Mouse (Mus musculus) right cerebral cortex, adult 2 months (tissue): ENCODE data around the gene Cinp.
A peak's percentile ranks its signal among the peaks of the same experiment; 100 is the strongest.
"Not testable (repeated sequence)": the region's sequence is repeated elsewhere in the genome, so short reads cannot be mapped to it uniquely, and the experiment has no call there.

Experiments
- DNase-seq, 2 experiments: peaks; one replicate each; pipeline ENCODE4 v3.0.0; 2021 to 2022; ENCODE audit warnings: low spot score in 2 of 2

Gene Cinp

DNA sequence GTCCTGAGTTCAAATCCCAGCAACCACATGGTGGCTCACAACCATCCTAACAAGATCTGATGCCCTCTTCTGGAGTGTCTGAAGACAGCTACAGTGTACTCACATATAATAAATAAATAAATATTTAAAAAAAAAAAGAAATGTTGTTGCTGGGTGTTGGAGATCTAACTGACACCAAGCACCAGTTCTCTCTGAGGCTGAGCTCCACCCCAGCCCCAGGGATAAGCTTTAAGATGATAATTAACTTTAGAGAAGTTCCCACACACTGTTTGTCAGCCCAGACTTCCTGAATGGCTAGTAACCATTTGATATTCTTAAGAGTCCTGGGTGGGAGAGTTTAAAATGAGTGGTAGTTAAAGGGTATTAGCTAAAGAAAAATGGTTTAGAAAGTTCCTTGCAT, 28.7 kb downstream of the Cinp start:
- no peak for DNase-seq

DNA sequence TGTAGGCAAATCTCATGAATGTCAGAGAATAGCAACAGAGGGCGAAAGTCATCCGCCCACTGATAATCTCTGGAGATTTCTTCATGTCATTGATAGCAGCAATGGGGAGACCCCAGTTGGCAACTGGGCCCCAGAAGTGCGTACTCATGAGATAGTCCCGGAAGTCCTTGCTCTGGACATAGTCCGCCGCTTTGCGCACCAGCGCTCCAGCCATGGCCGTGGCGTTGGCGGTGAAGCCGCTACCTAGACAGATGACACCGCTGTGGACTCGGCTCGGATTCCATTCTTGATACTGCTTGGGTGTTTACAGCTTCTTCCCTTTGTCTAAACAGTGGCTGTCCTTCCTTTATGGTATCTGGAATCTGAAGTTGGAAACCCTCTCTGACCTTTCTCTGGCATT, 30.3 kb downstream of the Cinp start:
- DNase-seq: not testable (repeated sequence)

DNA sequence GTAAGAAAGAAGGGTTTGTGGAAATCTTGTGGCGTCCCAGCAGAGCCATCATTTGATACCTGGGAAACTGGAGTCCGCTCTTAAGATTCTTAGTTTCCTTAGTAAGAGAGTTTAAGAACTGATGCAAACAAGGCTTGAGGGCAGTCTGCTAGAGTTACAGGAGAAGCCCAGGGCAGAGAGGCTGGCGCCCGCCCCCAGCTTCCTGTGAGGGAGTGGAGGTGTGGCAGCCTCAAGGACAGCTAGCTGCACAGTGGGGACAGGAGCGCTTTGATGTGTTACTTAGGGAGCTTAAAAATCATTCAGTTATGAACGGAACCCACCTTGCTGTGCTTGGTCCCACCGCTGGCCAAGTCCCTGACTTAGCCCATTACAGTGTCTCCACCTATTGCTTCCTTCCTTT, 31.7 kb downstream of the Cinp start:
- no peak for DNase-seq

DNA sequence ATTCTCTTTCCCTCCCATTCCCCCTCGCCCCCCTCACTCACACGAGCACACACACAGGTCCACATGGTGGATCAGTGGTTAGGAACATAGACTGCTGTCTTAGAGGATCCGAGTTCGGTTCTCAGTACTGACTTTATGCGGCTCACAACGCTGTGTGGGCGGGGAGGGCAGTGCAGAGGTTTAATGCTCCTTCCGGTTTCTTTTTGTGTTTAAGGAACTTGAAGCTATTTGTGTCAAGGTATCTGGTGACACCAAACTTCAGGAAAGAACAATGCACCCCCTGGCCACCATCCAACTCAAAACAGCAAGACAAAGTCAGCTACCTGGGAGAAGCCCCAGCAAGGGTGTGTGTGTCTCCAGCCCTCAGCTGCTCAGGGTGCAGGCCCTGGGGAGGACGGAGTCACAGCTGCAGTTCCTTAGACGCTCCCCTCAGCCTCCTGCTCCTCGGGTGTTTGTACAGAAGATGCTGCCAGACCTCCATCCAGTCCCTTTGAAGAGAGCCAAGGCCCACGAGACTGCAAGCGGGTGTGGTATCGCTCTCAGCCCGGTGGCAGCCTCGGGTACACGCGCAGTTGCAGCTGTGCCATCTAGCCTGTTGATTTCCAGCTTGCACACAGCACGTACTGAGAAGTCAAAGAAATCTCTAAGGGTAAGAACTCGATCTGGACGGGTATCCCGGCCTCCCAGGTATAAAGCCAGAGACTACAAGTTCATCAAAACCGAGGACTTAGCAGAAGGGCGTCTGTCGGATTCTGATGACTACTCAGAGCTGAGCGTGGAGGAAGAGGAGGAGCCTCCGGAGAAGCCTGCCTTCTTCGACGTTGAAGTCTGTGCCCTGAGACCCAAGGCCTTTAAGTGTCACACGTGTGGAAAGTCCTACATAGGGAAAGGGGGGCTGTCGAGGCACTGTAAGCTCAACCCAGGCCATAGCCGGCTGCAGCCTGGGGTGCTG, 33.9 kb downstream of the Cinp start:
- DNase-seq: no peak

DNA sequence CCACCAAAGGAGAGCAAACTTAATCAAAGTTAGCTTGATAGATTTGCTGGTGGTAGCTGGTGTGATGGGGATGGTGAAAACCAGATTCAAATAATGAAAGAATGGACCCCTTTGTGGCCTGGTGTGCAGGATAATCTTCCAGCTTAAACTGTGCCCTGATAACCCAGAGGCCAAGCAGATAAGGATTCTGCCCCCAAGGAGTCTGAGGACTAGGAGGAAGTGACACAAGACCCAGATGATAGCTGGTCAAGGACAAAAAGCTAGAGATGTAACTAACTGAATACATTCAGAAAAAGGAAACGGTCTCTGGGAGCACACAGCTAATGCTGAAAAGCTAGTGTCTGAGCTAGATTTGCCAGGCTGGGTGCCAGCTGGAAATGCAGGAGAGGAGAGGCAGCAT, 37.0 kb downstream of the Cinp start:
- DNase-seq: no peak

DNA sequence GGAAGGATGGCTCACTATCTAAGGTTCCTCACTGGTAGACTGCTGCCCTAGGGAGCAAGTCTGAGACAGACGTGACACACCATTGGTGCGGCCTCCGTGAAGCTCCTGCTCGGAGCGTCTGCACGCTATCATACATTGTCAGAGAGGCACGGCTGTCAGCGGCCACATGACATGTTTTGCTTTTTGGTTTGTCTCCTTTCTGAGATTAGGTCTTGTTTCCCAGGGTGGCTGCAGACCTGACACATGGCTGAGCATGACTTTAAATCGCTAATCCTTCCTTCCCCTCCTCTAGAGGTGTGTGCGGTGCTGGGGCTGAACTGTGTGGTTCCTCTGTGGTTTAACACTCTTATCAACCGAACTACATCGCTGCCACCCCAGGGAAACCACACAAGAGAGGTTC, 37.5 kb downstream of the Cinp start:
- no peak for DNase-seq

DNA sequence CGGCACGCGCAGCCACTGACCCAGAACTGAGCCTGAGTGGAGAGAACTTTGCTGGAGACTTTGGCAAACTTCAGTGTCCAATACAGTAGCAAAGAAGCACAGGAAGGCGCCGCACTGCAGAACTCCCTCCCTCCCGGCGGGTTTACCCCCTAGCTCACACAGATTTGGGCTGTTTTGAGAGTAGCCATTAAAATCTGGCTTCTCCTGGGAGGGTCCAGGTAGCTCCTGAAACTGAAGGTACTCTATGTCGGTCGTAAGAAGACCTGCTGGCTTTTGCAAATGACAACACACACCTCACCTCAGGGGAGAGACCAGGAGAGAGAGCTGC, 38.1 kb downstream of the Cinp start:
- DNase-seq: no peak

DNA sequence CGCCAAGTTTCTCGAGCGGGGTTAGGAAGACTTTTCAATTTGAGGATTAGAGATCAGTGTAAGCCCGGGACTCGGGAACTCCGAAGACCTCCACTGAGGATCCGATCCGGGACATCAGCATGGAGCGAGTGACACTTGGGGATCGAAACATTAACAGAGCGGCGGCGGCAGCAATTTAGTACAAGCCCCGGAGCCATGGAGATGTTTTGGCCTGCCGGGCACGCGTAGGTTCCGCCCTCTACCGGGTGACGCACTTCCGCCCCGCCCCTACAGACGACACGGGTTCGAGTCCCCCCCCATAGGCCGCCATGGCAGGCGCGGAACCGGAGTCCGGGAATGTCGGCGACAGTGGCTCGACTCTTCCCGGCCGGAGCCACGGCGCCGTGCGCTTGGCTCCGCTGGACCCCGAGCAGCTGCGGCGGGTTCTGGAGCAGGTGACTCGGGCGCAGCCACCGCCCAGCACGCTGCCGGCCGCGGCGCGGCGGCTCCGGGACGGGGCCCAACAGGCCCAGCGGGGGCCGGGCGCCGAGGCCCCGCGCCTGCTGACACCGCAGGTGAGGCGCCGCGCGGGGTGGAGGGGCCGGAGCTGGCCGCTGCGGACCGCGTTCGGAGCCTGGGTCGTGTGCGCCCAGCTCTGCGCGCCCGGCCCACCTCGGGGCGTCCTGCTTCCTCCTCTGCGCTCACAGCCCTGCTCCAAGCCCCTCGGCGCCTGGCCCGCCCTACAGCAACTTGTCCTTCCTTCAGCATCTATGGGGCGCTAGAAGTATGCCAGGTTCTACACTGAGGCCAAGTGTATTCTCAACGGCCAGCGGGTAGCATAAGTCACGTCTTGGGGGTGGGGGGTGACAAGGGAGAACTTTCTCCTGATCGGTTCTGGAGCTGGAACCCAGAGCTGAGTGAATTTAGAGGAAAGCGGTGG, 38.7 kb downstream of the Cinp start, which contains the start of gene Zfp839:
Gene Zfp839 (plus strand): TSS at position 244 of the 919 bp plus-strand sequence.
- peak; percentile 90 for DNase-seq

DNA sequence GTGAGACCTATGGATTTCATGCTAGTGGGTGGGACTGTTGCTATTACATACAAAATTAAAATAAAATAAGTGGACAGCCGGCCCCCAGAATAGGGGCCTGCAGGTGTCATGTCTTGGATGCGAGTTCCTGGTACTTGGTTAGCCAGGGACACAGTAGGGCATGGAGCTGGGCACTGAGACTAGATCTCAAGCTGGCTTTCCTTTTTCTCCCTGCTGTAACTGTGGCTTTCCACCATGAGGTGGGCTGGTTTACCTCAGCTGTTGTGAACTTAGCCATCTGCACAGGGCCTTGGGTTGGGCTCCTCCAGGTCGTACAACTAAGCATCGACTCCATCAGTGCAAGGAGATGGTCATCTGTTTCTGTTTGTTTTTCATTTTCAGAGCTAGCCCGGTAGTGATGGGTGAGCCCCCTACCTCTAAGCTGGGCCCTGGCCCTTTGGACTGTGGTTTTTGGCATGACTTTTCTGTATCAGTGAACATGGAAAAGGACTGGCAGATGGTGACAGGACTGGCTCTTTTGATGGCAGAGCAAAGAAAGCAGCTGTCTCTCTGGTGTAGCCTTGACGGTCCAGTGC, 42.7 kb downstream of the Cinp start:
- no peak for DNase-seq

DNA sequence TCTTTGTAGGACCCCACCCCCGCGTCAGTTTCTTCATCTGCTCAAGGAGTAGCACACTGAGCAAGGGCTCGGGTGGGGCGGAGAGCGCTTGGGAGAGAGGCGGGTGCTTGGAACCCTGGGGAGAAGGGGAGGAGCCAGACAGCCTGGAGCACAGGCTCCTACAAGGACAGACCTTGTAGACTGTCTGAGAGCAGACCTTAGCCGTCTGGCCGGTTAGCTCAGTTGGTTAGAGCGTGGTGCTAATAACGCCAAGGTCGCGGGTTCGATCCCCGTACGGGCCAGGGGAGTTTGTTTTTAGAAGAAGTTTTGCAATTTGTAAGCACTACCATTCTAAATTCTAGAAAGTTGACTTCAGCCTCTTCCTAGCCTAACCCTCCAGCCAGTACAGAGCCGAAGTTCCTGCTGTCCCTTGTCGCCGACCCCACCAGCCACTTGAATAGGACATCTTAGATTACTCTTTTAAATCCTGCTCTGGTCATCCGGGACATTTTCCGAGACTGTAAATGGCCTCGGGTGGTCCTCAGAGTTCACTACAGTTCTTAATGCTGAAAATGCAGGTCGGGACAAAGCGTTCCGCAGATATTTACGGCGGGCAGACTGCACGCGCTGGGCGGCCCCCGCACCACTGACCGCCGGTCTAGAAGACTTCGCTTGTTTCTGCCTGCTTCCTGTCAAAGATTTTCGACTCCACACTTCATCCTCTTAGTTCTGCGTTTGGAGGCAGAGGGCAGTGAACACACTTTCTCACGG, 43.6 kb downstream of the Cinp start:
- peak; percentile 81 to 83 for DNase-seq

DNA sequence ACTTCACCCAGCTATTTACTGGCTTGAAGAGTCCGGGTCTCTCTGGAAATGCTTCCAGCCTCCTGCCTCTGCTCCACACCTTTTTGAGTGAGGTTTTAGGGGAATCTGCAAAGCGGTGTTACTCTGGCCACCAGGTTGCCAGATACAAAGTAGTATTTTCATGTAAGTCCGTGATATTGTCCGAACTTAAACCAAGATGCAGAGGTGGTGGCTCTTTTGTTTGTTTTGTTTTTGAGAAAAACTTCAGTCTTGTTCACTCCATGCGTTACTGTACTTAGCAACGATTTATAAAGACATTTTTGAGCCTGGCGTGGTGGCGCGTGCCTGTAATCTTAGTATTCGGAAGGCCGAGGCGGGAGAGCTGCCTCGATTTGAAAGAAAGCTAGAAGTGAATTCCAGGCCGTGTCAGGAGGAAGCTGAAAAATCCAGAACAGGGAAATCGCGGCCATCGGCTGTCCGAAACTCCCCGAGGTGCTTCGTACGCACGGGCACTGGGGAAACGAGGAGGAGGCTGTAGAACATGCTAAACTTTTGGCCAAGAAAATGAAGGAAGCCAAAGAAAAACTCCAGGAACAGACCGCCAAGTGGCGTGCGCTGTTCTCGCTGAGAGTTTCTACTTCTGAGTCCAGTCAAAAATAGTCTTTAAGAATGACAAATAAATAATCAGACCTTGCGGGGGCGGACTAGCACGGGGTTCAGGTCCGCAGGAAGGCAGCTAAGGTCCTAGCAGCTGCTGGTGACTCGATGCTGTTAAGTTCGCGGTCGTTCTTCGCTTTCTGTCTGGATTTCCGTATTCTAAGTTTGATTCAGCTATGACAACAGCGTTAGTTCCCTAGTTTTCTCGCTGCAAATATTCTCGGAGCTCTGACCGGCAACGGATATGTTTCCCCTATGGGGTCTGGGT, 44.5 kb downstream of the Cinp start:
- peak; percentile 33 to 50 for DNase-seq

DNA sequence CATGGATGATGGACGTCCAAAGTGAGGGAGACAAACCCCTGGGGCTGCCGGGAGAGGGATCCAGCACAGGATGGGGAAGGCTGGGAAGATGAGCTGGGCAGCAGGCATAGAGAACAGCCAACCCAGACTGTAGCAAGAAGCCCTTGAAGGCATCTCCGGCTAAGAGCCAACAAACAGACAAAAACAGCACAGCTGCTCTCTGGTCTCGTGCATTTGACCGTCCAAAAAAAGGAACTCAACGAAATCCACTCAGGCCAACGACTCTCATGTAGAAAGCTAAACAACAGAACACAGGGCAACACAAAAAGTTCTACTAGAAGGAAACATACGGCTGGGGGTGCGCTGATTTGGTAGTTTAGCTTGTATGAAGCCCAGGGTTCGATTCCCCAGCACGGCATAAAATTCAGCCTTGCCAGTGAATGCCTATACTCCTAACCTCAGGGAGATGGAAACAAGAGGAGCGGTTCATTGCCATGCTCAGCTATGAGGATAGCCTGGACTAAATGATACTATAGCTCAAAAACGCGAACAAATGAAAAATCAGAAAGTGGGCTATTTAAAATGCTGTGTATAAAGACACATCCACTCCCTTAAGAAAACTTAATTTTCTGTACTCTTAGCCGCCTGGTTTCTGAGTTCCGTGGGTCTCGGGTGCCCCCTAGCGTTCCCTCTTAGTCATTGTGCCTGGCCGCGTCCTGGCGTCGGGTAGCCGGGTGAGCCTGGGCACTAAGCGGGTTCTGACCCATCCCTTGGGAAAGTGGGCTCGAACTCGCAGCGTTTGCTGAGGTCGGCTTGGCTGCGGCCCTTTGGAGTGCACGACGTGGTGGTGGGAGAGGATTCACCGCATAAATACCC, 45.5 kb downstream of the Cinp start:
- DNase-seq: peak; percentile 86 to 89

DNA sequence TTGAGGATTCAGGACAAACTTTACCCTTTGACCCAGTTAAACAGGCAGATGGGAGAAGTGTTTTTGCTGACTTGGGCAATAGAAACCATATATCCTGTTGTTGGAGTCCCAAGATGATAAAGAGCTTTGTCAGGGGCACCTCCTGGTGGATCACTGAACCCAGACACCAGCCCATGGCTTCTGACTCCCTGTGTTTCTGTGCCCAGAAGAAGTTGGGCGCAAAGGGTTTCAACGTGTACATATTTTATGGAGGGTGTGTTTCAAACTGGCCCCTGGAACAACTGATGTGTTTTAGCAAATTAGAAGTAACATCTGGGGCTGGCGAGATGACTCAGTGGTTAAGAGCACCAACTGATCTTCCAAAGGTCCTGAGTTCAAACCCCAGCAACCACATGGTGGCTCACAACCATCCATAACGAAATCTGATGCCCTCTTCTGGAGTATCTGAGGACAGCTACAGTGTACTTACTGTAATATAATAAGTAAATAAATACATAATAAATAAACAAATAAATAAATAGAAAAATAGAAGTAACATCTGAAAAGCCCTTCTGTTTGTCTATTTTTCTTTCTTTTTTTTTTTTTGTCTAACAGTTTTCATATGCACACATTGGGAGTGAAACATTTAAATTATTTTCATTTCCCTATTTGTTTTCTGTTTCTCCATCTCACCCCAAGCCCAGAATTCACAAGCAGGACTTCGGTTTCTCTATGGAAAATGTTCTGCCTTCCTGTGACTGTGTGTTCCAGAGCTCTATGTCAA, 47.0 kb downstream of the Cinp start:
- no peak for DNase-seq

DNA sequence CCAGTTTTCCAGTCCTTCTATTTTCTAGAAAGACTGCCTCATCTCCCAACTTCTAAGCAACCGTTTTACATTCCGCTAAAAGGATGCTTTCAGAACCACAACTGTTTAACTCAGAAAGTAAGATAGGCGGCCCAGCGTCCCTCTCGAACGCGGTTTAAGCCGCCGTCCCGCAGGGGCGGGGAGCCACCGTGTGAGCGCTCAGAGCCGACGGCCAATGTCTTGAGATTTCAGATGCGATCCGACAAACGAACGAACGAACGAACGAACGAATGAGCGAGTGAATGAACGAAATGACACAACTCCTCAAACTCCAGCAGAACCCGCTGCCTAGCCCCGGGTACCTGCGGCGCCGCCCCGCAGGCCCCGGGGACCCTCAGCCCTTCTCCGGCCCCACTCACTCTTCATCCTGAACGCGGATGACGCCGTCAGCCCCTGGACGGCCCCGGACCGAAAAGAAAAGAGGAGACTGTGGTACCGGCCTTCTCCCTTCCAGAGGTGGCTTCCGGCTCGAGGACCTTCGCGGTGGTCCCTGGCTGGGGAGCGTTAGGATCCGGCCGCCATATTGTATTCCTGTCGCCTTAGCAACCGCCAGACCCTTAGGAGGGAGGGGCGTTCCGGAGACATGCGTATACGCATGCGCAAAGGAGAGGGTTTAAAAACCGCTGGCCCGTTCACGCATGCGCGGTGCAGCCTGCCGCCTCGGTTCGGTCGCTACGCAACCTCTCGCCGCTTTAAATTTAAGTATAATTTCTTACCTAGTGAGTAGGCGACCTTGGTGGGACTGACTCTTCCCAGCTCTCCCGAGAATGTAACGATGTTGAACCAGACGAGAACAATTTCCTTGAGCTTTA, 48.4 kb downstream of the Cinp start, which contains the start of gene Mok:
Gene Mok (minus strand): TSS at position 592 of the 851 bp plus-strand sequence.
- DNase-seq: peak; percentile 94 to 98

DNA sequence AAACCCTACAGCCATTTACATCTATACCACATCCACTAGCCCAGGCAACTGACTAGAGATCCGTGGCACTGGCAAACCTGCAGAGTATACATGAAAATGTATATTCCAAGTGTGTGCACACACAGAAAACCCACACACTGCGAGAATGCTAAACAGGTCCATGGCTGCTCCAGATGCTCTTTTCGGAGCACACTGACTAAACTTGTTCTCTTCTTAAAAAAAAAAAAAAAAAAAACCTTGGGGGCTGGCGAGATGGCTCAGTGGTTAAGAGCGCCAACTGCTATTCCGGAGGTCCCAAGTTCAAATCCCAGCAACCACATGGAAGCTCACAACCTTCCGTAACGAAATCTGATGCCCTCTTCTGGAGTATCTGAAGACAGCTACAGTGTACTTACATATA, 51.1 kb downstream of the Cinp start:
- no peak for DNase-seq

DNA sequence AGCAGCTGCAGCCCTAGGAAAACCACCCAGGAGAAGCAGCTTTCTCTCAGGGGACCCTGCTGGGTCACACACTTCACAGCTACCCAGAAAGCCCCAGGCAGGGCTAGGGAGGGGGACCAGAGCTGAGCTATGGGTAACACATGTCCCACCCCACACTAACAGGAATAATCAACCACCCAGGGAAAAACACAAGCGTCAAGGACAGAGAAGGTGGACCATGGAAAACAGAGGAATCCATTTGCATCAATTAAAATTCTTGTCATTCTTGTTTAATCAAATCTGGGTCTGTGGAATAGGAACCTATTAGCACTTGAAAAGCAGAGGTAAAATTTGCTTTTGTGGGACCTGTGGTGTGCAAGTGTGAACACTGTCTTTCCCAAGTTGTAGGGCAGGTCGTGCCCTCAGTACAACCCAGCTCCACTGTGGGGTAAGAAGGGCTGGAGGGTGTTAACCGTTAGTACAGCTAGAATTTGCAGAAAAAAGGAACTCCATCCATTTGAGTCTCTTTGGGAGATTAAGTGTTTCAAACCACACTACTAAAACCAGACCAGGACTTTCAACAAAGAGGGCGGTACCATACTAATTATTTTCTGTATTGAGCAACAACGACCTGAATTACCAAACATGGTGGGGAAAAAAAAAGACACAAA, 51.6 kb downstream of the Cinp start:
- no peak for DNase-seq

DNA sequence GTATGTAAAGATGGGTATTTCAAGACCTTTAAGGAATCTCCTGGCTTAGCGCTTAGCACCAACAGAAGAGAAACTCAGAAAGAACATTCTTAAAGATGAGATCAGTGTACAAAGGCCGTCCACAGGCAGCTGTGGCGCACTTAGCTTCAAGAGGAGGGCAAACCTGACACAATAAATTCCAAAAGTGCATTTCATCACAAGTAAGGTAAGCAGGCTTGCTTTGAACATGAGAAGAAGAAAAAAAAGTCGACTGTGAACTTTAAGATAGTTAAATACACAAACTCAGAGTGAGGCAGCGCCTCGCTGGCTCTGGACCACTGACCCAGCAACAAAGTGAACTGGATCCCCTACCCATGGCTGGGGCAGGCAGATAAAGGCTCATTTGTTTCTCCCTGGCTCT, 52.2 kb downstream of the Cinp start:
- no peak for DNase-seq
